Mouse (Mus musculus) midbrain, embryonic 14.5 days (tissue): ENCODE results near the gene C1qtnf9. TPM values are rescaled to one million over a fixed set of nuclear protein-coding genes. Genes with fewer than 3 reads are reported as not detected.

ENCODE experiments used
- ATAC-seq: fragments of 200-750 bp; cut with Nextera tagmentation; 2 replicates; pipeline ENCODE4 v1.8.0; 2017; ENCODE audit warnings: moderate number of reproducible peaks, moderate library complexity; ENCODE audit not compliant: low FRiP score, low TSS enrichment
- DNase-seq: peaks from one replicate; pipeline ENCODE4 v3.0.0-alpha.2; 2015
- H3K27ac ChIP-seq: fragments of 300-500 bp; sonication (generic); replicated peaks from 2 replicates; pipeline ENCODE4 v1.5.1; 2014; ENCODE audit warnings: mild to moderate bottlenecking, low read depth, low read length, moderate library complexity
- H3K27me3 ChIP-seq: fragments of 300-500 bp; sonication (generic); 2 replicates; pipeline ENCODE4 v1.6.1; 2014; ENCODE audit warnings: low read length, control low read depth, mixed read lengths; ENCODE audit not compliant: control insufficient read depth, insufficient read depth
- H3K36me3 ChIP-seq: fragments of 300-500 bp; sonication (generic); 2 replicates; pipeline ENCODE4 v1.6.1; 2014; ENCODE audit warnings: low read length, control low read depth; ENCODE audit not compliant: control insufficient read depth, insufficient read depth
- H3K4me1 ChIP-seq: fragments of 300-500 bp; sonication (generic); 2 replicates; pipeline ENCODE4 v1.6.1; 2014; ENCODE audit warnings: mild to moderate bottlenecking, antibody characterized with exemption, low read length, control low read depth; ENCODE audit not compliant: control insufficient read depth, insufficient read depth
- H3K4me2 ChIP-seq: fragments of 300-500 bp; sonication (generic); 2 replicates; pipeline ENCODE4 v1.6.1; 2014; ENCODE audit warnings: mild to moderate bottlenecking, low read length, moderate library complexity
- H3K4me3 ChIP-seq: fragments of 300-500 bp; sonication (generic); replicated peaks from 2 replicates; pipeline ENCODE4 v1.5.1; 2014; ENCODE audit warnings: low read depth, low read length
- H3K9ac ChIP-seq: fragments of 300-500 bp; sonication (generic); replicated peaks from 2 replicates; pipeline ENCODE4 v1.6.1; 2014; ENCODE audit warnings: mild to moderate bottlenecking, low read length, moderate library complexity
- H3K9me3 ChIP-seq: fragments of 300-500 bp; sonication (generic); 2 replicates; pipeline ENCODE4 v1.6.1; 2016; ENCODE audit warnings: low read length, control low read depth, mixed read lengths; ENCODE audit not compliant: control insufficient read depth
- WGBS: fragments of 180-500 bp; shearing (Covaris S2); extraction: QIAGEN DNeasy Blood & Tissue Kit; methylation state at CpG from one replicate; pipeline ENCODE4 v1.1.7; 2014; 5-methylcytosine and 5-hydroxymethylcytosine counted together
- polyA plus RNA-seq: library from polyadenylated mRNA; unstranded; fragments of >200 nt; fragmentation: Nextera tagmentation; extraction: Ambion mirVana; gene quantifications from 2 replicates; pipeline ENCODE4 v1.2.1, GENCODE M21; 2014

The C1qtnf9 gene
- polyA plus RNA-seq, 1 experiment from 2014 or later = not detected

- Histone ChIP-seq H3K4me1 (peaks cover 6% of the 10 kb centered on the region), H3K4me3 (no peak overlapping the region), H3K9me3 (no peaks in the 10 kb centered on the region), H3K27me3 (no peaks in the 10 kb centered on the region), H3K9ac (no peak overlapping the region), H3K36me3 (no peaks in the 10 kb centered on the region), H3K4me2 (no peak overlapping the region), H3K27ac (no peak overlapping the region)
- ATAC-seq (no peak), DNase-seq (no peak)
- 50% methylated on average over 7 of the region's 7 CpGs for WGBS
Measured at GRCm38 (mm10) chr14:60782121-60782656, 14.3 kb downstream of the C1qtnf9 start.

GRCm38 (mm10) chr14:60783196-60783595, 15.3 kb downstream of the C1qtnf9 start:
- peaks cover 4% of the 10 kb centered on the region; the same call in 1 of the 2 replicates for H3K36me3 ChIP-seq
- no peak for ATAC-seq
- peaks cover 6% of the 10 kb centered on the region for H3K4me1 ChIP-seq
- no peak overlapping the region for H3K4me2 ChIP-seq
- 52% methylated on average over 8 of the region's 8 CpGs for WGBS
- H3K27me3 ChIP-seq = no peaks in the 10 kb centered on the region
- no peak for DNase-seq
- H3K9me3 ChIP-seq = no peaks in the 10 kb centered on the region
- H3K27ac ChIP-seq = no peak overlapping the region
- H3K4me3 ChIP-seq = no peak overlapping the region
- H3K9ac ChIP-seq = no peak overlapping the region

- WGBS = under 1% methylated on average over 61 of the region's 61 CpGs
- Histone ChIP-seq H3K27ac (peak within 1 kb of the TSS; percentile 72), H3K36me3 (peaks cover 8% of the 10 kb centered on the region; the same call in 1 of the 2 replicates), H3K9ac (peak within 1 kb of the TSS; percentile 64), H3K4me3 (peak within 1 kb of the TSS; percentile 68), H3K4me1 (peaks cover 6% of the 10 kb centered on the region), H3K4me2 (peak within 1 kb of the TSS; percentile 87), H3K27me3 (no peaks in the 10 kb centered on the region), H3K9me3 (no peaks in the 10 kb centered on the region)
- DNase-seq = peak; percentile 95
- ATAC-seq = peak; percentile 88
Measured at GRCm38 (mm10) chr14:60784427-60785315, 16.7 kb downstream of the C1qtnf9 start, which contains the start of gene Mipep. TSS of gene Mipep (plus strand) at chr14:60784573.

DNA sequence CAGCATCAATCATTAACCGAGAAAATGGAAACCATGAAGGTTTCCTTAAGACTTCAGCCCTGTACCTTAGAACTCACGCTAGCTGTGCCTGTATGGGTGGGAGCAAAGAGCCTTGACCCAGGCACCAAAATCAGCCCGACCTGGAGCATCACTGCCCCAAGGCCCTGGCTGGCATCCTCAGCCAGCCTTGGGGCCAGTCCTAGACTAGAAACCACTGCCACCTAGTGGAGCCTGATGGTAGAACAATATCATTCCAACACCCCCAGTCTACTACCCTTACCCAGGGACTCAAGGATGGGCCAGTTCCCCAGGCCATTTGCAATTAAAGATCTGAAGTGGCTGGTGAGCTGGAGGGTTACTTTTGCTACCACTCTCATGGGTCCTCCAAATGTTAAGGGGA, 22.2 kb downstream of the C1qtnf9 start:
- Histone ChIP-seq H3K9ac (no peak overlapping the region), H3K27me3 (no peaks in the 10 kb centered on the region), H3K4me3 (no peak overlapping the region), H3K4me1 (peaks cover 3% of the 10 kb centered on the region), H3K4me2 (no peak overlapping the region), H3K9me3 (no peaks in the 10 kb centered on the region), H3K36me3 (peaks cover 33% of the 10 kb centered on the region), H3K27ac (no peak overlapping the region)
- DNase-seq (peak; percentile 77), ATAC-seq (no peak; the same call in 1 of the 2 replicates)
- 33% methylated on average over 3 of the region's 3 CpGs for WGBS

DNA sequence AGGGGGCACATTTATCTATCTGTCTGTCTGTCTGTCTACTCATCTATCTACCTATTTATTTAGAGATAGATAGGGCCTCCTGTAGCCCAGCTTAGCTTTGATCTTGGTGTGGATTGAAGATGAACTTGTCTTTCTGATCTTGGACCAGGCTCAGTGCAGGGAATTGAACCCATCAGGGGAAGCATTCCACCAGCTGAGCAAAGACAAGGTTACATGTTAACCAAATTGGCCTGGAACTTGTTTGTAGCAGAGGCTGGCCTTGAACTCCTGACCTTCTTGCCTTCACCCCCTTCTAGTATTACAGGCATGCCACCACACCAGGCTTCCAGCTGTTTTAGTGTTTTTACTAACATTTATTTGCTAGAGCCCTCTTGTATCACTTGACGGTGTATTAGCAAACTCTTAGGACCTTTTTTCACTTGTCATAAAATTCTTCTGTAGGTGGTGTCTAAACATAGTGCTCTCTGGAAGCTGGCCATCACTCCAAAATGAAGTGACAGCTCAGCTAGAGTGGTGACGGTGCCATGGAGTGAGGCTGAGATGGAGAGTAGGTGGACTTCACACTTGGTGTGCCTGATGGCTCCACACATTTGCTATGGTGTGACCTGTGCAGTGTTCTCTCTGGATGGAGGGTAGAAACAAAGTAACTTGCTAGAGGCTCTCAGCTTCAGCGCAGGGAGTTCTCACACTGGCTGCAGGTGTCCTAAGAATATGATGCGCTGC, 28.8 kb downstream of the C1qtnf9 start:
- 90% methylated on average over 4 of the region's 4 CpGs for WGBS
- Histone ChIP-seq H3K9me3 (no peaks in the 10 kb centered on the region), H3K36me3 (peaks cover 39% of the 10 kb centered on the region), H3K4me1 (no peaks in the 10 kb centered on the region), H3K9ac (no peak overlapping the region), H3K4me3 (no peak overlapping the region), H3K27me3 (no peaks in the 10 kb centered on the region), H3K27ac (no peak overlapping the region), H3K4me2 (no peak overlapping the region)
- DNase-seq (no peak), ATAC-seq (no peak)

DNA sequence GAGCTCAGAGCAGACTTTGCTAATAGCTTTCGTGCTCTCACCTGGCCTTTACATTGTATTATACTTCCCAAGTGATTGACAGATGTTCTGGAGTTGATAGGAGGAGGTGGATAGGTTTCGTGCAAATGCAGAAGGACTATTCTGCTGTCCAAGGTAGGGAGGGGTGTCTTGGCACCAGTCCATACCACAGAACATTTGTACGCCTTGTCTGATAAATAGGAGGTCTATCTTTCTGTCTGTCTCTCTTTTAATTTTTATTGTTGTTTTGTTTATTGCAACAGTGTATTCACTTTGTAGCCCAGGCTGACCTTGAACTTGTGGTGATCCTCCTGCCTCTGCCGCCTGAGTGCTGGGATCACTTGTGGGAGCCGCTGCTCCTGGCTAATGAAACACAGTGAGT, 29.7 kb downstream of the C1qtnf9 start:
- Histone ChIP-seq H3K4me3 (no peak overlapping the region), H3K4me1 (no peaks in the 10 kb centered on the region), H3K27ac (no peak overlapping the region), H3K27me3 (no peaks in the 10 kb centered on the region), H3K9me3 (no peaks in the 10 kb centered on the region), H3K9ac (no peak overlapping the region), H3K36me3 (peaks cover 40% of the 10 kb centered on the region), H3K4me2 (no peak overlapping the region)
- WGBS = 94% methylated on average over 5 of the region's 5 CpGs
- no peak for DNase-seq
- no peak for ATAC-seq

DNA sequence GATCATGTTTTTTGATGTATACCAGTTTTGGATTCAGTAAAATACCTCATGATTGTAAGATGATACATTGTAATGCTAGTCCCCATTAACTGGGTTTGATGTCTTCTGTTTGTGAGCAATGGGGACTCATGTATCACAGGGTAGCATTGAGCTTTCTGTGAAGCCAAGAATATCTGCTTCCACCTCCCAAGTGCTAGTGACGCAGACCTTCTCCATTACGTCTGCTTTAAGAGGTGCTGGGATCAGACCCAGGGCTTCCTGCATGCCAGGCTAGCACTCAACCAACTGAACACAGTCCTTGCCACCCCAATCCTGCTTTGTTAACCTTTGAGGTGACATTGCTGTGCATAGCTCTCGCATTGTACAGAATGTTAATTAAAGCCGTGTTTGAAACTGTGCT, 30.8 kb downstream of the C1qtnf9 start:
- H3K9me3 ChIP-seq = no peaks in the 10 kb centered on the region
- DNase-seq = no peak
- ATAC-seq = no peak

DNA sequence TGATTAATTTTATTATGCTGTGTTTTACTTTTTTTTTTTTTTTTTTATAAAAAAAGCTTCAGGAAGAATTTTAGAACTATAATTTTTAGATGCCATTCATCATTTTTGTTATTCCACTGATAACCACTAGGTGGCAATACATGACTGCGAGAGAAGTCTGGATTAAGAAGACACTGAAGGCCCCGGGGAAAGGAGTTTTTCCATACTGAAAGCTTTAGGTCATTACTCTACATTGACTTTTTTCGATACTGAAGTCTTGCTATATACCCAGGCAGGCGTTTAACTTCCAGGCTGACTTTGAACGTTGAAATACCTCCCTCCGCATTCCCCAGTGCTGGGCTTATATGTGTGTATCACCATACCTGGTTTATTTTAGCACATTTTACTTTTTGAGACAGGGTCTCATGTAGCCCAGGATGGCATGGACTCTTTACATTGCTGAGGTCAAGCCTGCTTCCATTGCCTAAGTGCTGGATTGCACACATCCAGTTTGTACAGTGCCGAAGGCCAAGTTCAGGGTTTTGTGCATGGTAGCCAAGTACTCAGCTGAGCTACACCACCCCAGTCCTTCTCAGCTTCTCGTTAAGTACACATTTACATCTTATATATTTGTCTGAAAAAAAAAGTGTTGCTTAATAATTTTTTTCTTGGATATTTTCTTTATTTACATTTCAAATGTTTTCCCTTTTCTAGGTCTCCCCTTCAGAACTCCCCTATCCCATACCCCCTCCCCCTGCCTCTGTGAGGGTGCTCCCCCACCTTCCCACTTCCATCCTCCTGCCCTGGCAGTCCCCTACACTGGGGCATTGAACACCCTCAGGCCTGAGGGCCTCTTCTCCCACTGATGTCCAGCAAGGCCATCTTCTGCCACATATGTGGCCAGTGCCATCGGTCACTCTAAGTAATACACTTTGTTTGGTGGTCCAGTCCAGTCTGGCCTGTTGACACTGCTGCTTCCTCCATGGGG, 32.1 kb downstream of the C1qtnf9 start:
- H3K4me2 ChIP-seq = no peak overlapping the region
- H3K4me3 ChIP-seq = no peak overlapping the region
- ATAC-seq = no peak; the same call in 1 of the 2 replicates
- peak; percentile 90 for DNase-seq
- no peaks in the 10 kb centered on the region for H3K4me1 ChIP-seq
- H3K27ac ChIP-seq = no peak overlapping the region
- WGBS = 56% methylated on average over 9 of the region's 9 CpGs
- no peaks in the 10 kb centered on the region for H3K9me3 ChIP-seq
- no peaks in the 10 kb centered on the region for H3K27me3 ChIP-seq
- peaks cover 50% of the 10 kb centered on the region for H3K36me3 ChIP-seq
- H3K9ac ChIP-seq = no peak overlapping the region

More for the DNA sequence above, 30.8 kb downstream of the C1qtnf9 start:
- no peak overlapping the region for H3K9ac ChIP-seq
- no peak overlapping the region for H3K4me3 ChIP-seq
- no peak overlapping the region for H3K27ac ChIP-seq
- H3K27me3 ChIP-seq = no peaks in the 10 kb centered on the region
- no peaks in the 10 kb centered on the region for H3K4me1 ChIP-seq
- H3K36me3 ChIP-seq = peaks cover 50% of the 10 kb centered on the region
- H3K4me2 ChIP-seq = no peak overlapping the region
- 93% methylated on average over 4 of the region's 4 CpGs for WGBS
